Mouse (Mus musculus) liver, adult 2 months (tissue): ENCODE measurements around the gene Bhlhe40. TPM values are rescaled to one million over a fixed set of nuclear protein-coding genes. Genes with fewer than 3 reads are reported as not detected.

Source experiments
- DNase-seq: peaks from one replicate; pipeline ENCODE4 v3.0.0-alpha.2; 2011; ENCODE audit warnings: low read depth, low spot score; ENCODE audit errors: extremely low read depth
- H3K27ac ChIP-seq: fragments of 200-500 bp; replicated peaks from 2 replicates; pipeline ENCODE4 v1.5.1; 2012; ENCODE audit warnings: low read depth, mild to moderate bottlenecking, control low read depth, inconsistent platforms, low read length; ENCODE audit not compliant: insufficient read depth
- H3K27me3 ChIP-seq: fragments of 200-500 bp; 2 replicates; pipeline ENCODE4 v1.6.1; 2012; ENCODE audit warnings: mild to moderate bottlenecking, moderate library complexity, low read length, inconsistent platforms; ENCODE audit not compliant: control insufficient read depth, insufficient read depth
- H3K36me3 ChIP-seq: fragments of 200-500 bp; 2 replicates; pipeline ENCODE4 v1.6.1; 2012; ENCODE audit warnings: low read length, inconsistent platforms; ENCODE audit not compliant: control insufficient read depth, insufficient read depth
- H3K4me1 ChIP-seq: fragments of 200-500 bp; 2 replicates; pipeline ENCODE4 v1.6.1; 2011; ENCODE audit warnings: low read length; ENCODE audit not compliant: control insufficient read depth, insufficient read depth
- H3K4me3 ChIP-seq: fragments of 200-500 bp; 2 replicates; pipeline ENCODE4 v1.5.1; 2011; ENCODE audit warnings: low read depth, mild to moderate bottlenecking, control low read depth, low read length, moderate library complexity; ENCODE audit not compliant: insufficient read depth
- H3K79me2 ChIP-seq: fragments of 200-500 bp; 2 replicates; pipeline ENCODE4 v1.6.1; 2012; ENCODE audit warnings: inconsistent platforms, mild to moderate bottlenecking, low read length, moderate library complexity; ENCODE audit not compliant: control insufficient read depth, insufficient read depth
- H3K9ac ChIP-seq: fragments of 200-500 bp; 2 replicates; pipeline ENCODE4 v1.6.1; 2012; ENCODE audit warnings: low read depth, mild to moderate bottlenecking, control low read depth, inconsistent platforms, low read length
- CTCF ChIP-seq: fragments of 200-500 bp; IDR thresholded peaks from 2 replicates; pipeline ENCODE4 v1.5.1; 2011; ENCODE audit warnings: low read depth, low read length, control low read depth
- POLR2A ChIP-seq: fragments of 200-500 bp; IDR thresholded peaks from 2 replicates; pipeline ENCODE4 v1.6.1; 2011; ENCODE audit warnings: low read length, control low read depth; ENCODE audit not compliant: insufficient read depth; ENCODE audit errors: extremely low read depth
- WGBS: fragments of 180-500 bp; shearing (Covaris S2); methylation state at CpG from one replicate; pipeline ENCODE4 v1.1.7; 2018; 5-methylcytosine and 5-hydroxymethylcytosine counted together
- polyA plus RNA-seq: library from polyadenylated mRNA; depleted of rRNA; stranded (reverse); fragments of >200 nt; gene quantifications from 2 replicates; pipeline ENCODE4 v1.2.3, GENCODE M21; 2012
- total RNA-seq: library from RNA; depleted of rRNA; stranded (reverse); fragments of >200 nt; gene quantifications from 2 replicates; pipeline ENCODE4 v1.2.3, GENCODE M21; 2014

Bhlhe40 gene
- total and polyA plus RNA-seq, 2 experiments: 17.4 to 33.0 TPM

DNA sequence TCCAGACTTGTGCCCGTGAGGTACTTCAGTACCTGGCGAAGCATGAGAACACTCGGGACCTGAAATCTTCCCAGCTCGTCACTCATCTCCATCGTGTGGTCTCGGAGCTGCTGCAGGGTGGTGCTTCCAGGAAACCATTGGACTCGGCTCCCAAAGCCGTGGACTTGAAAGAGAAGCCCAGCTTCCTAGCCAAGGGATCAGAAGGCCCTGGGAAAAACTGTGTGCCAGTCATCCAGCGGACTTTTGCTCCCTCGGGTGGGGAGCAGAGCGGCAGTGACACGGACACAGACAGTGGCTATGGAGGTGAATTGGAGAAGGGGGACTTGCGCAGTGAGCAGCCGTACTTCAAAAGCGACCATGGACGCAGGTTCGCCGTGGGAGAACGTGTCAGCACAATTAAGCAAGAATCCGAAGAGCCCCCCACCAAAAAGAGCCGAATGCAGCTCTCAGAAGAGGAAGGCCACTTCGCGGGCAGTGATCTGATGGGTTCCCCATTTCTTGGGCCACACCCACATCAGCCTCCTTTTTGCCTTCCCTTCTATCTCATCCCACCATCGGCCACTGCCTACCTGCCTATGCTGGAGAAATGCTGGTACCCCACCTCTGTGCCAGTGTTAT, 4.2 kb downstream of the Bhlhe40 start:
- Histone ChIP-seq H3K27me3 (no peaks in the 10 kb centered on the region), H3K4me1 (peaks cover 19% of the 10 kb centered on the region), H3K27ac (peak overlapping the region; percentile 22), H3K4me3 (peak overlapping the region; percentile 11; the same call in 1 of the 2 replicates), H3K9ac (peak overlapping the region; percentile 8), H3K79me2 (no peaks in the 10 kb centered on the region; the same call in 1 of the 2 replicates), H3K36me3 (peaks cover 34% of the 10 kb centered on the region)
- 53% methylated on average over 24 of the region's 24 CpGs for WGBS
- no peak for TF ChIP-seq CTCF
- no peak for TF ChIP-seq POLR2A
- peak; percentile 78 for DNase-seq

DNA sequence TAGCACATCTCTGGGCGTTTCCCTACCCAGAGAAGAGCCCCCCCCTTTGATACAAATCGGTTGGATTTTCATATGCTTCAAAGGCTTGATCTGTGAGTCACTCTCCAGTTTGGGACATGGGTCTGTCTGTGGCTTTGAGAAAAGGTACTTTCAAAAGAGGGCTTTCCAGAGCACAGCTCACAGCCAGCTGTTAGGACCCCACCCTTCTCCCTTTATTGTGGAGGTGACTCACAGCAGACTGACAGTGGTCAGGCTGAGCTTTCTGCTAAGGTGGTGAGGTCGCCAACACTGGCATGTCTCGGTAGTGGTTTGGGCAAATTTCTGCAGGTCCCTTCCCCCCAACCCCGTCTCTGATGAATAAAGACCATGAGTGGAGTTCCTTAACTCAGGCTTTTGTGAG, 5.2 kb downstream of the Bhlhe40 start:
- peaks cover 19% of the 10 kb centered on the region for H3K4me1 ChIP-seq
- TF ChIP-seq CTCF: no peak
- TF ChIP-seq POLR2A: no peak
- H3K27me3 ChIP-seq: no peaks in the 10 kb centered on the region
- peak overlapping the region; percentile 8 for H3K9ac ChIP-seq
- WGBS: 59% methylated on average over 5 of the region's 5 CpGs
- H3K27ac ChIP-seq: peak overlapping the region; percentile 4; the same call in 1 of the 2 replicates
- H3K36me3 ChIP-seq: peaks cover 34% of the 10 kb centered on the region
- no peak overlapping the region for H3K4me3 ChIP-seq
- DNase-seq: no peak
- no peaks in the 10 kb centered on the region; the same call in 1 of the 2 replicates for H3K79me2 ChIP-seq

DNA sequence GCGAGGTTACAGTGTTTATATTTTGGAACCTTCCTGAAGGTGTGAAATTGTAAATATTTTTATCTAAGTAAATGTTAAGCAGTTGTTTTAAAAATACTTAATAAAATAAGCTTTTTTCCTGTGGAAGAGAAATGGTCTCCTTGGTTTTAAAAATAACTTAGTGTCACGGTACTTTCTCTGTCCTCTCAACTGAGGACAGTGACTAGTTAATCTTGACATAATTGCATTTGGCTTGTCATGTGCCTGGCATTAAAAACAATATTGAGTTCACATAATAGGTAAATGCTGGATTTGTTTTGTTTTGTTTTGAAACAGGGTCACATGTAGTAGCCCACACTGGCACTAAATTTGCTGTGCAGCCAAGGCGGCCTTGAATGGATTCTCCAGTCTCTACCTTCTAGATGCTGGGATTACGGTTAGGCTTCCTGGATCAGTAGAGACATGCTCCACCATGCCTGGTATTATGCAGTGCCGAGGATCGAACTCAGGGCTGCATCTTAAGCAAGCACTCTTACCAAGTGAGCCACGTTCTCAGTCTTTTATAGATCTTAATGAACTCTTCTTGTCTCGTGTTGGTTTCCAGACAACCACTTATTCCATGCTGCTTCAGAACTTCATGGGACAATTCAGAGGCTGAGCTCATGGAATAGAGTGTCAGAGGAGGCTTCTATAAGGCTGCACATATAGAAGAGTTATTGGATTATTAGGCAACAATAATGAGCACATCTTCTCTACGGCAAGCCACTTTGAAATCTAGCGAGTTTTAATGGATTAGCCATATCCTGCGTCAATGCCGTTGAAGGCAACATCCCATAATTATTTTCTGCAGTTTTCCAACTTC, 6.4 kb downstream of the Bhlhe40 start:
- TF ChIP-seq CTCF: no peak
- TF ChIP-seq POLR2A: no peak
- H3K27me3 ChIP-seq: no peaks in the 10 kb centered on the region
- H3K4me1 ChIP-seq: peaks cover 19% of the 10 kb centered on the region
- 0 out of 2 replicates have a peak overlapping the region, but pooled peaks have one; percentile 10 for H3K27ac ChIP-seq
- no peak overlapping the region for H3K4me3 ChIP-seq
- H3K9ac ChIP-seq: no peak overlapping the region
- 50% methylated on average over 12 of the region's 12 CpGs for WGBS
- DNase-seq: peak; percentile 52
- peaks cover 34% of the 10 kb centered on the region for H3K36me3 ChIP-seq
- no peaks in the 10 kb centered on the region; the same call in 1 of the 2 replicates for H3K79me2 ChIP-seq

DNA sequence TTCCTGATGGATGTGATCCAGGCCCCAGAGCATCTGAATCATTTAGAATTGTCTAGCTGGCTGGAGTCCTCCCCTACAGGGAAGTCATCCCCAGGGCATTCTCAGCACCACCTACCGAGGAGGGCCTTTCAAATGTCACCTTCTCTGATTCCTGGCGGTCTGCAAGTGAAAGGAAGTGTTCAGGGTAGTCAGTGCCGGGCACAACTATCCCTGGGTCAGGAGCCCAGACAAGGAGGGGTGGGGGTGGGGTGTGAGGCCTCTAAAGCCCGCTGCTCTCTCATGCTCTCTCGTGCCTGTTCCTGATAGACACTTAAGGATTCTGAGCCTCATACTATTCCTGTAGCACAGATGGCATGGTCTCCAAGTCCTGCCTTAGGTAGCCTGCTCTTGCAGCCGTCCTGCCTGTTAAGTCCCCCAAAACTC, 7.2 kb downstream of the Bhlhe40 start:
- 7% methylated on average over 6 of the region's 6 CpGs for WGBS
- peaks cover 32% of the 10 kb centered on the region for H3K36me3 ChIP-seq
- TF ChIP-seq POLR2A: no peak
- TF ChIP-seq CTCF: no peak
- no peaks in the 10 kb centered on the region for H3K27me3 ChIP-seq
- peak overlapping the region; percentile 55 for H3K27ac ChIP-seq
- H3K9ac ChIP-seq: 0 out of 2 replicates have a peak overlapping the region, but pooled peaks have one; percentile 53
- H3K4me1 ChIP-seq: peaks cover 19% of the 10 kb centered on the region
- DNase-seq: peak; percentile 62
- no peak overlapping the region for H3K4me3 ChIP-seq
- H3K79me2 ChIP-seq: no peaks in the 10 kb centered on the region

DNA sequence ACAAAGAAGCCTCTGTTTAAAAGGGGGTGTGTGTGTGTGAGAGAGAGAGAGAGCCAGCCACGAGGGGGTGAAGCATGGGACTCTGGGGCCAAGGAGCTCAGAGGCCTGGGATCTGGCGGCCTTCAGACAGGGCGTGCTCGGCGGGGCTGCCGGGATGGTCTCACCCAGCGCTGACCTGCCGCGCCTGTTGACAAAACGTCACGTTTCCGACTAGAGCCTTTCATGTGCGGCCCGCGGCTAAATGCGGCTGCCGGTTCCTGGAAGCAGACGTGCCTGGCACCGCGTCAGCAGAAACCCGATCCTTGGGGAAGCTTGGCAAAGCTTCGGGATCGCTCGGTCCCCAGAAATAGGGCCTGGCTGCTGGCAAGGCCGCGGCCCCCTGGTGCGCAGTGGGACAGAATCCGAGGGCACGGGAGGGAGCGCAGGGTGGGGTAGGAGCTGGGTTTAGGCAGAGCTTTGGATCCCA, 7.9 kb downstream of the Bhlhe40 start:
- H3K36me3 ChIP-seq: peaks cover 25% of the 10 kb centered on the region
- DNase-seq: peak; percentile 81
- H3K27me3 ChIP-seq: no peaks in the 10 kb centered on the region
- peaks cover 19% of the 10 kb centered on the region for H3K4me1 ChIP-seq
- WGBS: 3% methylated on average over 30 of the region's 30 CpGs
- H3K4me3 ChIP-seq: peak overlapping the region; percentile 18; the same call in 1 of the 2 replicates
- peak overlapping the region; percentile 55 for H3K27ac ChIP-seq
- H3K9ac ChIP-seq: peak overlapping the region; percentile 53
- no peak for TF ChIP-seq CTCF
- no peak for TF ChIP-seq POLR2A
- no peaks in the 10 kb centered on the region for H3K79me2 ChIP-seq

DNA sequence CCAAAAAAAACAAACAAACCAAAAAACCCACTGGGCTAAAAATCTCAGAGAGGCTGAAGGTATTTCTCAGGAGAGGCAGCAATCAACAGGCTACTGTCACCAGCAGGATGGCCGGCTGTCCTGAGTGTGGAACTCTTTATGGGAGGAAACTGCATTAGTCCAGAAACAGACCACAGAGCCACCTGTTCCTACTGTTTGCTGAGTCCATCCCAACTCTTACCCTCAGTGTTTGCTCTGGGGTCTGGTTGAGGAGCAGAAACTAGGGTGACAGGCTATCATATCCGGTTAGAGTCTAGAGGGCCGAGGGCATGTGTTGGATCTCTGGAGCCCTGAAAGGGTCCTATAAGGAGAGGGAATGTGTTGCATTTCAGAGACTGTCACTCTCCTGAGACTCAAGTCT, 9.8 kb downstream of the Bhlhe40 start:
- peaks cover 14% of the 10 kb centered on the region for H3K4me1 ChIP-seq
- no peak overlapping the region for H3K9ac ChIP-seq
- peaks cover 12% of the 10 kb centered on the region for H3K36me3 ChIP-seq
- 82% methylated on average over 3 of the region's 3 CpGs for WGBS
- H3K79me2 ChIP-seq: no peaks in the 10 kb centered on the region
- no peak overlapping the region for H3K4me3 ChIP-seq
- H3K27ac ChIP-seq: no peak overlapping the region
- H3K27me3 ChIP-seq: no peaks in the 10 kb centered on the region
- DNase-seq: no peak
- TF ChIP-seq CTCF (no peak), POLR2A (no peak)
